Mouse (Mus musculus): Measurements from ENCODE around the gene 4930558K02Rik. TPM values are rescaled to one million over a fixed set of nuclear protein-coding genes. Genes with fewer than 3 reads are reported as not detected.

Gene 4930558K02Rik
- total RNA-seq, 2 experiments from 2014 or later, result not detected

- ATAC-seq (replicated peaks; ENCODE audit: poor library complexity, severe bottlenecking), result no peak
These were observed 21.2 kb downstream of the 4930558K02Rik start for GRCm38 (mm10) chr1:161957964-161958950.

- ATAC-seq (replicated peaks; ENCODE audit: poor library complexity, severe bottlenecking), result no peak
These were observed 23.6 kb downstream of the 4930558K02Rik start for GRCm38 (mm10) chr1:161955846-161956245.

GRCm38 (mm10) chr1:161952599-161952998 lies 26.8 kb downstream of the 4930558K02Rik start:
- ATAC-seq (replicated peaks; ENCODE audit: poor library complexity, severe bottlenecking), result no peak

GRCm38 (mm10) chr1:161951009-161951779 lies 28.2 kb downstream of the 4930558K02Rik start:
- ATAC-seq (replicated peaks; ENCODE audit: poor library complexity, severe bottlenecking), result no peak

DNA sequence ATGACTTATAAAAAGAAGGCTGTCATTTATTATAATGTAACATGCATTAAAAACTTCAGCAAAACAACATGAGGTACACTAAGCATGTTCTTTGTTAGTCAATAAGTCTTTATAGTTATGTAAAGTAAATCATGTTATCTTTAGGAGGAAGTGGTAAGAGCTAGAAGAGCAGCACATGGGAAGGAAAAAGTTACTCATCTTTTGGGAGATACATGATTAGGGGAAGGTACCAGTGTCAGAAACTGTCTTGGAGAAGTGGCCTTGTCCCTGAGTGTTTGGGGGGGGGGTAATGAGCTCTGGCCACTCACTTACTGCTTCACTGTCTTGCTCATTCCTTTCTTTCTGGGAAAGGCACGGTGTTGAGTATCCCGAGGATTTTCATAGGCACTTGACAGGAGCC lies 37.4 kb downstream of the 4930558K02Rik start:
- peak; percentile 65 for ATAC-seq (replicated peaks; ENCODE audit: poor library complexity, severe bottlenecking)

DNA sequence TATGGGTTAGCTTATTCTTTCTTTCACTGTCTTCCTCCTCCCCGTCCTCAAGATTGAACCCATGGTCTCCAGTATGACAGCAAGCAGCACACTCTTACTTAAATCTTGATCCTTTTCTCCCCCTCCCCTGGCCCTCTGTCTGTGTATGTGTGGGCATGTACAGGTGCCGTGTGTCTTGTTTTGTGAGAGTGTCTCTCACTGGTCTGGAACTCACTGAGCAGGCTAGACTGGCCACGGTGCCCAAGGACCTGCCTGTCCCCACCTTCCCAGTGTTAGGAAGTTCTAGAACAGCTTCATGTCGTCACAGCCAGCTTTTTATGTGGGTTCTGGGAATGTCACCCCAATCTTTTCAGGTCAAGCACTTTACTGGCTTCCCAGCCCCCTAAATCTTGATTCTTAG lies 47.1 kb downstream of the 4930558K02Rik start:
- ATAC-seq (replicated peaks; ENCODE audit: poor library complexity, severe bottlenecking), result no peak

- no peak for ATAC-seq (replicated peaks; ENCODE audit: poor library complexity, severe bottlenecking)
These were observed 47.6 kb downstream of the 4930558K02Rik start for GRCm38 (mm10) chr1:161931817-161932216.

GRCm38 (mm10) chr1:161931313-161931712 lies 48.1 kb downstream of the 4930558K02Rik start:
- no peak for ATAC-seq (replicated peaks; ENCODE audit: poor library complexity, severe bottlenecking)

DNA sequence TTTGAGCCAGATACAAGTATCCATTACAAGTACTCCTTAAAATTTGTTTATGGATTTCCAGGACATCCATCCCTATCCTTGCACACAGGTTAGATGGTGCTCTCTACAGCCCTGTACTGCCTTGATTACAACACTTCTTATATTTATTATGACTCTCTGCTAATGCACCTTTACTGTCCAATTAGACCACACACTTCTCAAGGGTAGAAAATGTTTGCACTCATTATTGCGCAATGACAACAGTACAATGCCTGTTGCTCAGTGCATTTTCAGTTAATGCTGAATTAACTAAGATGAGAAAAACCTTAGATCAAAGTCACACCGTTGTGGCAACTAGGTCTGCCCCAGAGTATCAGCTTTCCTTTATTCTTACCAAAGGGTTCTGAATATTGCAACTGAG lies 51.5 kb downstream of the 4930558K02Rik start:
- peak; percentile 67 for ATAC-seq (replicated peaks; ENCODE audit: poor library complexity, severe bottlenecking)

DNA sequence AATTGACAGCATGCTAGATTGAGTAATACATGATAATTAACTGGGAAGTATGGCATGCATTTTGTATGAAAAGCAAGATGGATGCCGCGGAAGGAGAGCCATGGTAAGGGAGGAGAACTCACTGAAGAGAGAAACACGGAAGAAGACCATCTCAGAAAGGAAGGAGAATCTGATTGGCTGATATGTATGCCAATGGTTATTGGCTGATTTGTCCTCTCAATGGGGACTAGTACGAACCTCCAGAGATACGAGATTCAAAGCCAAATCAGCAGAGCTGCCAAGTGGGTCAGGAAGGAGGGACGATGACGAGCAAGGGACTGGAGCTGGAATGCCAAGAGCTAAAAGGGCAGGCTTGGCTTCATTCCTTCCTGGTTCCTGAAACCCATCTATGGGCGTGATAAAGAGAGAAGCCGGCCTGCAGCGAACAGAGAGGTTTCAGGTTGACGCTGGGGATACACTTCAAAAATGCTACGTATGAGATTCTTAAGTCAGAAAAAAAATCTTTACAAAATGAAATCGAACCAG lies 54.1 kb downstream of the 4930558K02Rik start:
- ATAC-seq (replicated peaks; ENCODE audit: poor library complexity, severe bottlenecking), result no peak

GRCm38 (mm10) chr1:161924321-161924720 lies 55.1 kb downstream of the 4930558K02Rik start:
- no peak for ATAC-seq (replicated peaks; ENCODE audit: poor library complexity, severe bottlenecking)

GRCm38 (mm10) chr1:161921928-161922327 lies 57.5 kb downstream of the 4930558K02Rik start:
- peak; percentile 66 for ATAC-seq (replicated peaks; ENCODE audit: poor library complexity, severe bottlenecking)

- ATAC-seq (replicated peaks; ENCODE audit: poor library complexity, severe bottlenecking), result no peak
These were observed 58.7 kb downstream of the 4930558K02Rik start for GRCm38 (mm10) chr1:161920475-161921454.

DNA sequence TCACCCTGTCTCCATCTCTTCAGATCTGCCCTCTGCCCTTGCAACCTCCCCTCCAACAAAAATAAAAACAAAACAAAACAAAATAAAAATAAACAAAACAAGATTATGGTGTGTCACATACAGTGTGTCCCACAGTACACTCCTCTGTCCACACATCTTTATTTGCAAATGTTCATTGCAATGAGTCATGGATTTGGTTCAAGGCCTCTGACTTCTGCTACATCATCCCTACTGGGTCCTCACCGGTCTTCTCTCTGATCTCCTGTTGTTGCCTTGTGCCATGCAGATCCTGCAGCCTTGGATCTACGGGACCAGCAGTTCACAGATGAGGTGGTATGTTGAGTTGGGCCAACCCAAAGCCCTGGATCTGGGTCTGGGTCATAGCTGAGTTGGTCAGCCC lies 59.8 kb downstream of the 4930558K02Rik start:
- no peak for ATAC-seq (replicated peaks; ENCODE audit: poor library complexity, severe bottlenecking)

DNA sequence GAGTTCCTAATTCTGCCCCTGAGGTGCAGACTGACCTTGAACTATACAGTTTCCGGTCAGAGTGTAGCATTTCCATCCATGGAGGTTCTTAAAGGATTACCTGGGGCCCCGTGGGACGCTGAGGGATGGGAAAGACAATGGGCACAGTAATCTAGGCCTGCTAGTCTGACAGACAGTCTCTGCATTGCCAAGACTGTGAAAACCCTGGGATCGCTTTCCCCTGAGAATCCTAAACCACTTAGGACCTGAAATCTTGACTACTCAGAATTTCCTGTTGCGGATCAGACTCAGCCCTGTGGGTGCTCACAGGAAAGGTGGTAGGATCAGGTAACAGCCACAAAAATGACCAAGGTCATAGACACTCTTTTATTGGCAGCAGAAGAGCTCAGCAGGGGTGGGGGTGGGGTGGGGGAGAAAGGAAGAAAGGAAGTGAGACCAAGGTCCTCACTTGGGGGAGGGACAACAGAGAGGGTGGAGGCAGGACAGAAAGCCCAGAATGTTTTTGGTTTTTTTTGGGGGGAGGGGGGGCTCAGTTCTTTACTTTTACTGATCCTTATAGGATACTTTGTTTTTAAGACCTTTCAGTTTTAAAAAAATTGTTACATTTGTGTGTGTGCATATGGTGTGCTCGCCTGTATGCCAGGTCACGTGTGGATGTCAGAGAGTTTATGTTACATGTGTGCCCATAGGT lies 60.6 kb downstream of the 4930558K02Rik start:
- peak; percentile 22; the same call in 1 of the 2 replicates for ATAC-seq (replicated peaks; ENCODE audit: poor library complexity, severe bottlenecking)

- ATAC-seq (replicated peaks; ENCODE audit: poor library complexity, severe bottlenecking), result 0 out of 2 replicates have a peak, but pooled peaks have one; percentile 13
These were observed 61.4 kb downstream of the 4930558K02Rik start for GRCm38 (mm10) chr1:161917940-161918484.

DNA sequence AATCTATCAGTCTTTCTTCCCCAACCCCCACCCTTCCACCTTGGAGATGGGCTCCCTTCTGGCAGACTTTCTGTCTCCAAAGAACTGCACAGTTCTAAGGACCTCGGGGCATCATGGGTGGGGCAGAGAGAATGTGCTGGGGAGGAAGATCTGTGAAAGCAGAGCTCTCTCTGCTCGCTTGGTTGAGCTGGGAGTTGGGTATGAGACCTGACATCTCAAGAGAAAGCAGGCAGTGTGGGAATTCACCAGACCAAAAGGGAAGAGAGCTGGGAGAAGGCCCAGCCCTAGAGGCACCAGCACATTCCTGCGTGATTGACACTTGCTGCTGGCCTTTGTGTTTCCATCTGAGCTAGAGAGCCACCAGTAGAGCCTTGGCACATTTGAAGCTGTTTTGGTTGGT lies 63.4 kb downstream of the 4930558K02Rik start:
- ATAC-seq (replicated peaks; ENCODE audit: poor library complexity, severe bottlenecking), result no peak

DNA sequence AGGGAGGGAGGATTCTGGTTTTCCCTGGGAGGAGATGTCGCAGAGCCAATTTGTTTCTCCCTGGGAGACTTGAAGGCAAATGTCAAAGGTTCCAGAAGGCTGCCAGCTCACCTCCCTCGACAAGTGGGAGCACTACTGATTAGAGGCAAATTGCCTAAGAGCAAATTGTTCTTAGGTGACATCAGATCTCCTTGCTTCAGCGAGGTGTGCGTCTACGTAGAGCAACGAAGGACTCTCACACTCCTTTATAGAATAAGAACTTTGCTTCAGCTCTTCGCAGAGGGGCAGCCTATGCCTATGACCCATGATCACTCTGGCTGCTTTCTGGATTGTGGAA lies 65.8 kb downstream of the 4930558K02Rik start:
- ATAC-seq (replicated peaks; ENCODE audit: poor library complexity, severe bottlenecking), result no peak

Data from granulocyte monocyte progenitor cell, adult 5-6 weeks (primary cell).